Mouse (Mus musculus) limb, embryonic 13.5 days (tissue): ENCODE measurements around the gene Olfr969. TPM values are rescaled to one million over a fixed set of nuclear protein-coding genes. Genes with fewer than 3 reads are reported as not detected.
"Not testable (repeated sequence)": the region's sequence is repeated elsewhere in the genome, so short reads cannot be mapped to it uniquely, and the experiment has no call there.

Experiments
- ATAC-seq: fragments of 200-750 bp; cut with Nextera tagmentation; 2 replicates; pipeline ENCODE4 v1.8.0; 2017; ENCODE audit warnings: low read depth, moderate number of reproducible peaks, moderate TSS enrichment; ENCODE audit not compliant: low FRiP score
- H3K27ac ChIP-seq: fragments of 300-500 bp; sonication (generic); 2 replicates; pipeline ENCODE4 v1.5.1; 2015; ENCODE audit warnings: inconsistent platforms, mild to moderate bottlenecking, moderate library complexity
- H3K27me3 ChIP-seq: fragments of 300-500 bp; sonication (generic); 2 replicates; pipeline ENCODE4 v1.6.1; 2015; ENCODE audit warnings: mild to moderate bottlenecking, inconsistent platforms
- H3K36me3 ChIP-seq: fragments of 300-500 bp; sonication (generic); 2 replicates; pipeline ENCODE4 v1.6.1; 2015; ENCODE audit warnings: inconsistent platforms, mild to moderate bottlenecking, moderate library complexity
- H3K4me1 ChIP-seq: fragments of 300-500 bp; sonication (generic); 2 replicates; pipeline ENCODE4 v1.6.1; 2015; ENCODE audit warnings: inconsistent platforms
- H3K4me2 ChIP-seq: fragments of 300-500 bp; sonication (generic); replicated peaks from 2 replicates; pipeline ENCODE4 v1.6.1; 2015; ENCODE audit warnings: inconsistent platforms, mild to moderate bottlenecking, moderate library complexity
- H3K4me3 ChIP-seq: fragments of 300-500 bp; sonication (generic); 2 replicates; pipeline ENCODE4 v1.5.1; 2015; ENCODE audit warnings: moderate library complexity, mild to moderate bottlenecking, inconsistent platforms
- H3K9ac ChIP-seq: fragments of 300-500 bp; sonication (generic); 2 replicates; pipeline ENCODE4 v1.6.1; 2015; ENCODE audit warnings: mild to moderate bottlenecking, inconsistent platforms
- H3K9me3 ChIP-seq: fragments of 300-500 bp; sonication (generic); 2 replicates; pipeline ENCODE4 v1.6.1; 2016; ENCODE audit warnings: inconsistent platforms
- WGBS: fragments of 180-500 bp; shearing (Covaris S2); methylation state at CpG from one replicate; pipeline ENCODE4 v1.1.7; 2015; 5-methylcytosine and 5-hydroxymethylcytosine counted together
- polyA plus RNA-seq: library from polyadenylated mRNA; unstranded; fragments of >200 nt; fragmentation: Nextera tagmentation; extraction: Ambion mirVana; gene quantifications from 2 replicates; pipeline ENCODE4 v1.2.1, GENCODE M21; 2015

Gene Olfr969
- polyA plus RNA-seq = not detected in 2 replicates

GRCm38 (mm10) chr9:39790558-39790957, at the start of gene Olfr969:
Olfr969 (plus strand) TSS chr9:39790945.
- 48% methylated on average over 2 of the region's 2 CpGs for WGBS
- no peaks in the 10 kb centered on the region for H3K4me1 ChIP-seq
- no peaks in the 10 kb centered on the region for H3K36me3 ChIP-seq
- H3K27ac ChIP-seq = no peak within 1 kb of the TSS
- H3K4me2 ChIP-seq = no peak within 1 kb of the TSS
- H3K9me3 ChIP-seq = no peaks in the 10 kb centered on the region
- H3K27me3 ChIP-seq = no peaks in the 10 kb centered on the region
- no peak for ATAC-seq
- no peak within 1 kb of the TSS for H3K9ac ChIP-seq
- no peak within 1 kb of the TSS for H3K4me3 ChIP-seq

GRCm38 (mm10) chr9:39745949-39746348, 44.8 kb upstream of the Olfr969 start, which contains the start of gene Olfr967:
Olfr967 (plus strand) TSS chr9:39746249.
- H3K4me3 ChIP-seq = no peak within 1 kb of the TSS
- H3K4me1 ChIP-seq = no peaks in the 10 kb centered on the region
- H3K27ac ChIP-seq = no peak within 1 kb of the TSS
- no peaks in the 10 kb centered on the region for H3K36me3 ChIP-seq
- H3K9ac ChIP-seq = no peak within 1 kb of the TSS
- ATAC-seq = no peak
- H3K4me2 ChIP-seq = no peak within 1 kb of the TSS
- H3K27me3 ChIP-seq = no peaks in the 10 kb centered on the region
- H3K9me3 ChIP-seq = no peaks in the 10 kb centered on the region

GRCm38 (mm10) chr9:39746428-39746827, 44.3 kb upstream of the Olfr969 start:
- H3K4me1 ChIP-seq = no peaks in the 10 kb centered on the region
- no peak overlapping the region for H3K27ac ChIP-seq
- H3K9ac ChIP-seq = no peak overlapping the region
- no peak overlapping the region for H3K4me3 ChIP-seq
- H3K4me2 ChIP-seq = no peak overlapping the region
- 86% methylated on average over 1 of the region's 1 CpGs for WGBS
- no peak for ATAC-seq
- H3K27me3 ChIP-seq = no peaks in the 10 kb centered on the region
- no peaks in the 10 kb centered on the region for H3K9me3 ChIP-seq
- no peaks in the 10 kb centered on the region for H3K36me3 ChIP-seq

GRCm38 (mm10) chr9:39783153-39783552, 7.6 kb upstream of the Olfr969 start, which contains the start of gene Olfr968:
Olfr968 (minus strand) TSS chr9:39783253.
- ATAC-seq = no peak
- H3K27ac ChIP-seq = no peak within 1 kb of the TSS
- H3K4me2 ChIP-seq = no peak within 1 kb of the TSS
- no peaks in the 10 kb centered on the region for H3K9me3 ChIP-seq
- no peak within 1 kb of the TSS for H3K4me3 ChIP-seq
- no peaks in the 10 kb centered on the region for H3K4me1 ChIP-seq
- no peaks in the 10 kb centered on the region for H3K36me3 ChIP-seq
- H3K27me3 ChIP-seq = no peaks in the 10 kb centered on the region
- no peak within 1 kb of the TSS for H3K9ac ChIP-seq
- WGBS = 87% methylated on average over 1 of the region's 1 CpGs

- Histone ChIP-seq H3K4me3 (no peak within 1 kb of the TSS), H3K9me3 (no peaks in the 10 kb centered on the region), H3K9ac (no peak within 1 kb of the TSS), H3K36me3 (no peaks in the 10 kb centered on the region), H3K4me2 (no peak within 1 kb of the TSS), H3K4me1 (no peaks in the 10 kb centered on the region), H3K27ac (no peak within 1 kb of the TSS), H3K27me3 (no peaks in the 10 kb centered on the region)
- ATAC-seq = no peak
- WGBS = 75% methylated on average over 4 of the region's 4 CpGs
These were observed 17.8 kb downstream of the Olfr969 start, which contains the start of gene Olfr970 for GRCm38 (mm10) chr9:39808560-39808959. Olfr970 (plus strand) TSS chr9:39808860.

- not testable (repeated sequence) for ATAC-seq, H3K9ac ChIP-seq, H3K4me3 ChIP-seq, H3K27me3 ChIP-seq, H3K4me1 ChIP-seq, H3K27ac ChIP-seq, H3K36me3 ChIP-seq, H3K4me2 ChIP-seq, H3K9me3 ChIP-seq
- whole genome bisulfite sequencing = 83% methylated on average over 2 of the region's 2 CpGs
These were observed 45.8 kb downstream of the Olfr969 start, which contains the start of gene Olfr971 for GRCm38 (mm10) chr9:39836576-39836975. Olfr971 (plus strand) TSS chr9:39836876.

Other genes with a start within 250 kb of the Olfr969 start
- not detected in 2 replicates for gene Olfr958, start 236.9 kb upstream of the Olfr969 start, polyA plus RNA-seq
- not detected in 2 replicates for gene Olfr959, start 215.4 kb upstream of the Olfr969 start, polyA plus RNA-seq
- 62.4 and 64.0 TPM in 2 replicates for gene AW551984, start 186.5 kb upstream of the Olfr969 start, polyA plus RNA-seq
- gene Olfr148, start 180.3 kb upstream of the Olfr969 start, polyA plus RNA-seq = not detected in 2 replicates
- gene Olfr960, start 169.6 kb upstream of the Olfr969 start, polyA plus RNA-seq = not detected in 2 replicates
- not detected in 2 replicates for gene Olfr961, start 145.9 kb upstream of the Olfr969 start, polyA plus RNA-seq
- not detected in 2 replicates for gene Olfr963, start 123.7 kb upstream of the Olfr969 start, polyA plus RNA-seq
- not detected in 2 replicates for gene Olfr149, start 83.8 kb upstream of the Olfr969 start, polyA plus RNA-seq
- not detected in 2 replicates for gene Olfr965, start 79.6 kb upstream of the Olfr969 start, polyA plus RNA-seq
- not detected in 2 replicates for gene Olfr150, start 60.0 kb upstream of the Olfr969 start, polyA plus RNA-seq
- not detected in 2 replicates for gene Olfr967, start 44.7 kb upstream of the Olfr969 start, polyA plus RNA-seq
- not detected in 2 replicates for gene Olfr968, start 7.7 kb upstream of the Olfr969 start, polyA plus RNA-seq
- not detected in 2 replicates for gene Olfr970, start 17.9 kb downstream of the Olfr969 start, polyA plus RNA-seq
- gene Olfr971, start 45.9 kb downstream of the Olfr969 start, polyA plus RNA-seq = not detected in 2 replicates
- not detected in 2 replicates for gene Olfr972, start 75.5 kb downstream of the Olfr969 start, polyA plus RNA-seq
- gene Olfr229, start 116.4 kb downstream of the Olfr969 start, polyA plus RNA-seq = not detected in 2 replicates
- gene Olfr974, start 146.6 kb downstream of the Olfr969 start, polyA plus RNA-seq = not detected in 2 replicates
- not detected in 2 replicates for gene Olfr975, start 161.1 kb downstream of the Olfr969 start, polyA plus RNA-seq
- gene Olfr976, start 170.2 kb downstream of the Olfr969 start, polyA plus RNA-seq = not detected in 2 replicates
- gene Olfr978, start 201.2 kb downstream of the Olfr969 start, polyA plus RNA-seq = not detected in 2 replicates
- gene Olfr979, start 212.5 kb downstream of the Olfr969 start, polyA plus RNA-seq = not detected in 2 replicates
- gene Olfr980, start 218.6 kb downstream of the Olfr969 start, polyA plus RNA-seq = not detected in 2 replicates
- not detected in 2 replicates for gene Olfr981, start 230.5 kb downstream of the Olfr969 start, polyA plus RNA-seq